ENCODE assay signal across 8 mouse cellular contexts in the genomic region with DNA sequence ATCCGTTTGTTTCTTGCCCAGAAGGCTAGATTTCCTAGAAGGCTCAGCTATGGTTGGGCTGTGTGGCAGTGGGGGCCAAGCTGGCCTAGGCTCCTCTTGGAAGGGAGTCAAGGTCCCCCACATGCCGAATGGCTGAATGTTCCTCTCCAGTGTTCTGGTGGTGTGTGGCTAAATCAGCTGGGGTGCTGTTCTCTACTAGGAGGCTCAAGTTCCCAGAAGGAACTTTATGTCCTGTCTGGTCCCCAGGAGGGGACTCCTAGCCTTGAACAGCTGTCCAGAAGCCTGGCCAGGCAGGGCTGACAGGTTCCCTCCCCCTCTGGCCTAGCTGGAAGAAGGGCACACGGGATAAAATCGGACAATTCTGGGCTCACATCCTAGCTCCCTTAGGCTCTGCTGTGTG.
A peak's percentile ranks its signal among the peaks of the same experiment; 100 is the strongest.
DNase-seq lines count a peak whose midpoint lies in the region; ATAC-seq and TF ChIP-seq lines count a peak whose summit lies in the region.

No protein-coding gene starts in this region.

- TF ChIP-seq EP300 in heart, postnatal 0 days (IDR thresholded peaks at IDR 0.05; ENCODE audit: low read depth): peak; percentile 10; the same call in 1 of the 2 replicates

- H3K27ac ChIP-seq in lung, embryonic 14.5 days (ENCODE audit: low read depth): peak overlapping the region; percentile 91
- H3K27ac ChIP-seq in embryonic fibroblast, embryonic 13.5 days (ENCODE audit: insufficient read depth, low read length): peak overlapping the region; percentile 97
- peak overlapping the region; percentile 85 for H3K27ac ChIP-seq in heart, postnatal 0 days (ENCODE audit: low read depth)
- H3K27ac ChIP-seq in midbrain, postnatal 0 days (ENCODE audit: low read depth, low read length): peak overlapping the region; percentile 32; the same call in 1 of the 2 replicates

- peaks cover 12% of the 10 kb centered on the region for H3K4me1 ChIP-seq in lung, embryonic 14.5 days (ENCODE audit: insufficient read depth)
- peaks cover 17% of the 10 kb centered on the region; the same call in 1 of the 2 replicates for H3K4me1 ChIP-seq in embryonic fibroblast, embryonic 13.5 days (ENCODE audit: control insufficient read depth, insufficient read depth, low read length)
- H3K4me1 ChIP-seq in heart, postnatal 0 days (ENCODE audit: control insufficient read depth, insufficient read depth): peaks cover 17% of the 10 kb centered on the region
- no peaks in the 10 kb centered on the region for H3K4me1 ChIP-seq in midbrain, postnatal 0 days (ENCODE audit: insufficient read depth, low read length)

- peak; percentile 45; the same call in 1 of the 2 replicates for TF ChIP-seq POLR2A in embryonic fibroblast, embryonic 13.5 days (IDR thresholded peaks at IDR 0.05; ENCODE audit: low read depth, low read length)

- no peaks in the 10 kb centered on the region for H3K27me3 ChIP-seq in lung, embryonic 14.5 days (ENCODE audit: insufficient read depth, low read length)
- H3K27me3 ChIP-seq in heart, postnatal 0 days (ENCODE audit: control insufficient read depth, insufficient read depth, low read length): no peaks in the 10 kb centered on the region
- H3K27me3 ChIP-seq in midbrain, postnatal 0 days (ENCODE audit: insufficient read depth, low read length): no peaks in the 10 kb centered on the region

- peak; percentile 25; the same call in 1 of the 2 replicates for ATAC-seq in lung, embryonic 14.5 days (ENCODE audit: insufficient read depth)
- ATAC-seq in heart, postnatal 0 days (ENCODE audit: insufficient read depth, low read depth): peak; percentile 40
- ATAC-seq in midbrain, postnatal 0 days (ENCODE audit: low FRiP score): no peak
- no peak for ATAC-seq in frontal cortex, adult (ENCODE audit: low TSS enrichment)

- WGBS in lung, embryonic 14.5 days: 41% methylated on average over 4 of the region's 4 CpGs
- 39% methylated on average over 4 of the region's 4 CpGs for WGBS in heart, postnatal 0 days
- 57% methylated on average over 4 of the region's 4 CpGs for WGBS in midbrain, postnatal 0 days

- no peak for DNase-seq in lung, embryonic 14.5 days
- no peak for DNase-seq in lung, postnatal 4 days
- DNase-seq in heart, postnatal 0 days (ENCODE audit: low spot score): no peak
- DNase-seq in midbrain, postnatal 0 days (ENCODE audit: low spot score): no peak
- no peak for DNase-seq in thymus, postnatal 25 days
- DNase-seq in B cell, adult 2 months: no peak

- 0 out of 2 replicates have a peak overlapping the region, but pooled peaks have one; percentile 13 for H3K9ac ChIP-seq in lung, embryonic 14.5 days
- peak overlapping the region; percentile 40 for H3K9ac ChIP-seq in heart, postnatal 0 days (replicated peaks; ENCODE audit: low read depth, low read length)
- no peak overlapping the region for H3K9ac ChIP-seq in midbrain, postnatal 0 days (replicated peaks; ENCODE audit: low read length, poor library complexity, severe bottlenecking)

- peak overlapping the region; percentile 27; the same call in 1 of the 2 replicates for H3K4me2 ChIP-seq in lung, embryonic 14.5 days
- no peak overlapping the region for H3K4me2 ChIP-seq in heart, postnatal 0 days (ENCODE audit: low read depth, low read length)
- no peak overlapping the region for H3K4me2 ChIP-seq in midbrain, postnatal 0 days (ENCODE audit: low read depth, low read length, poor library complexity, severe bottlenecking)

- no peaks in the 10 kb centered on the region for H3K9me3 ChIP-seq in lung, embryonic 14.5 days (ENCODE audit: low read depth, low read length)
- no peaks in the 10 kb centered on the region for H3K9me3 ChIP-seq in heart, postnatal 0 days (replicated peaks; ENCODE audit: control insufficient read depth, low read length)
- H3K9me3 ChIP-seq in midbrain, postnatal 0 days (ENCODE audit: low read length): no peaks in the 10 kb centered on the region

- H3K36me3 ChIP-seq in lung, embryonic 14.5 days (ENCODE audit: insufficient read depth): no peaks in the 10 kb centered on the region
- no peaks in the 10 kb centered on the region for H3K36me3 ChIP-seq in heart, postnatal 0 days (replicated peaks; ENCODE audit: control insufficient read depth, insufficient read depth, low read length)
- no peaks in the 10 kb centered on the region for H3K36me3 ChIP-seq in midbrain, postnatal 0 days (ENCODE audit: insufficient read depth, low read length)

- H3K4me3 ChIP-seq in lung, embryonic 14.5 days (ENCODE audit: low read depth, low read length): no peak overlapping the region
- H3K4me3 ChIP-seq in embryonic fibroblast, embryonic 13.5 days (ENCODE audit: insufficient read depth, low read length): no peak overlapping the region
- H3K4me3 ChIP-seq in heart, postnatal 0 days (ENCODE audit: low read depth, low read length): no peak overlapping the region
- no peak overlapping the region for H3K4me3 ChIP-seq in midbrain, postnatal 0 days (ENCODE audit: low read depth, low read length)

- TF ChIP-seq CTCF in lung, embryonic 14.5 days (IDR thresholded peaks at IDR 0.05; ENCODE audit: low read depth): no peak
- no peak for TF ChIP-seq CTCF in embryonic fibroblast, embryonic 13.5 days (IDR thresholded peaks at IDR 0.05; ENCODE audit: borderline replicate concordance, insufficient read depth, low read length)
- TF ChIP-seq CTCF in heart, postnatal 0 days (IDR thresholded peaks at IDR 0.05; ENCODE audit: low read depth): no peak
- no peak for TF ChIP-seq CTCF in midbrain, postnatal 0 days (IDR thresholded peaks at IDR 0.05)

Comparison
In these comparisons a context has a peak if more than half of its experiments do, and no peak if none do; other contexts are left out.
1. ATAC-seq: peak in lung, embryonic 14.5 days (single experiment) and heart, postnatal 0 days (single experiment); none in midbrain, postnatal 0 days (single experiment) and frontal cortex, adult (single experiment).
2. H3K27ac ChIP-seq: peak in every context shown above with its lines; median percentile 97 in embryonic fibroblast, embryonic 13.5 days; 91 in lung, embryonic 14.5 days; 85 in heart, postnatal 0 days; 32 in midbrain, postnatal 0 days.